Mouse (Mus musculus) c-Kit-negative CD71-positive TER-119-positive erythroid progenitor cells, embryonic 14.5 days (primary cell): ENCODE measurements around the gene Mgarp.
"Not testable (repeated sequence)": the region's sequence is repeated elsewhere in the genome, so short reads cannot be mapped to it uniquely, and the experiment has no call there.

Experiments used
- DNase-seq: peaks from one replicate; pipeline ENCODE4 v3.0.0-alpha.2; 2013; ENCODE audit warnings: low read depth, low spot score

The Mgarp gene

GRCm38 (mm10) chr3:51396219-51397068 lies at the start of gene Mgarp:
Gene Mgarp, minus strand, starts transcription at chr3:51396738.
- peak; percentile 32 for DNase-seq

GRCm38 (mm10) chr3:51434871-51435595 lies 38.5 kb upstream of the Mgarp start:
- DNase-seq = no peak

GRCm38 (mm10) chr3:51434364-51434763 lies 37.8 kb upstream of the Mgarp start:
- DNase-seq = not testable (repeated sequence)

- no peak for DNase-seq
Measured at GRCm38 (mm10) chr3:51425394-51425793, 28.9 kb upstream of the Mgarp start.

- DNase-seq = no peak
Measured at GRCm38 (mm10) chr3:51421921-51422320, 25.4 kb upstream of the Mgarp start.

GRCm38 (mm10) chr3:51417966-51418365 lies 21.4 kb upstream of the Mgarp start:
- DNase-seq = no peak

GRCm38 (mm10) chr3:51417485-51417884 lies 20.9 kb upstream of the Mgarp start:
- DNase-seq = no peak

GRCm38 (mm10) chr3:51417135-51417458 lies 20.6 kb upstream of the Mgarp start:
- DNase-seq = no peak

- DNase-seq = peak; percentile 32
Measured at GRCm38 (mm10) chr3:51416364-51417134, 20.0 kb upstream of the Mgarp start.

- no peak for DNase-seq
Measured at GRCm38 (mm10) chr3:51416073-51416363, 19.5 kb upstream of the Mgarp start.

- DNase-seq = peak; percentile 91
Measured at GRCm38 (mm10) chr3:51415098-51416072, 18.8 kb upstream of the Mgarp start, which contains the start of gene Naa15. Gene Naa15, plus strand, starts transcription at chr3:51415148.

GRCm38 (mm10) chr3:51413276-51413675 lies 16.7 kb upstream of the Mgarp start:
- no peak for DNase-seq

- DNase-seq = no peak
Measured at GRCm38 (mm10) chr3:51412457-51412856, 15.9 kb upstream of the Mgarp start.

GRCm38 (mm10) chr3:51408561-51409183 lies 12.1 kb upstream of the Mgarp start, which contains the start of gene Ndufc1:
Gene Ndufc1, minus strand, starts transcription at chr3:51408988.
- DNase-seq = peak; percentile 91

- DNase-seq = peak; percentile 20
Measured at GRCm38 (mm10) chr3:51407870-51408560, 11.5 kb upstream of the Mgarp start.

- no peak for DNase-seq
Measured at GRCm38 (mm10) chr3:51402628-51403027, 6.1 kb upstream of the Mgarp start.

- not testable (repeated sequence) for DNase-seq
Measured at GRCm38 (mm10) chr3:51402054-51402453, 5.5 kb upstream of the Mgarp start.

GRCm38 (mm10) chr3:51400682-51401081 lies 4.1 kb upstream of the Mgarp start:
- DNase-seq = no peak

- DNase-seq = no peak
Measured at GRCm38 (mm10) chr3:51399531-51399930, 3.0 kb upstream of the Mgarp start.

GRCm38 (mm10) chr3:51398667-51399066 lies 2.1 kb upstream of the Mgarp start:
- no peak for DNase-seq
